Mouse (Mus musculus): Measurements from ENCODE around the gene Gpt2. TPM values are rescaled to one million over a fixed set of nuclear protein-coding genes. Genes with fewer than 3 reads are reported as not detected.

Gpt2 gene
- polyA plus RNA-seq, 1 experiment, result 29.1 TPM

DNA sequence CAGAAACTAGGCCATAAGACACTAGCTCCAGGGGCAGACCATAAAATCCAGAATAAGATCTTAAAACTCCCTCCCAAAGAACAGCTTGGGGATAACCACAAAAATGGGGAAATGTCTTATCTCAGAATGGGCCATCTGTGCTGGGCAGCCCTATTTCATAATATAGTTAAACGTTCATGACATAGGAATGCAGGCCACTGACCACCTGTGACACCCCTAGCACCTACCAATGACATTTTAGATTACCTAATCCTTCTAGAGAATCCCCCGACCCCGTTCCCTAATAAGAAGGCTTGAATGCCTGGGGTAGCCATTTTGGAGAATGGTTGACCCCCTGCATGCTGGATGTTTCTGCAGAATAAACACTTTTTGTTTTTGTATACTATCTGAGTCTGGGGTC is 17.5 kb upstream of the Gpt2 start:
- Histone ChIP-seq H3K4me3 (ENCODE audit: low read depth, low read length) (no peak overlapping the region), H3K4me1 (ENCODE audit: control insufficient read depth, insufficient read depth, low read length) (peaks cover 9% of the 10 kb centered on the region), H3K9me3 (replicated peaks; ENCODE audit: control insufficient read depth, insufficient read depth, low read length, poor library complexity, severe bottlenecking) (no peaks in the 10 kb centered on the region; the same call in 1 of the 2 replicates), H3K9ac (ENCODE audit: low read depth, poor library complexity, severe bottlenecking) (no peak overlapping the region), H3K27ac (ENCODE audit: insufficient read depth, low read length) (no peak overlapping the region), H3K36me3 (ENCODE audit: control insufficient read depth, insufficient read depth, low read length, poor library complexity, severe bottlenecking) (no peaks in the 10 kb centered on the region), H3K27me3 (ENCODE audit: control insufficient read depth, insufficient read depth, low read length, poor library complexity, severe bottlenecking) (no peaks in the 10 kb centered on the region)
- TF ChIP-seq EP300 (IDR thresholded peaks at IDR 0.05; ENCODE audit: insufficient read depth, low read depth, low read length) (no peak), CTCF (IDR thresholded peaks at IDR 0.05; ENCODE audit: low read depth, low read length) (no peak), POLR2A (IDR thresholded peaks at IDR 0.05; ENCODE audit: insufficient read depth, low read length) (no peak)

DNA sequence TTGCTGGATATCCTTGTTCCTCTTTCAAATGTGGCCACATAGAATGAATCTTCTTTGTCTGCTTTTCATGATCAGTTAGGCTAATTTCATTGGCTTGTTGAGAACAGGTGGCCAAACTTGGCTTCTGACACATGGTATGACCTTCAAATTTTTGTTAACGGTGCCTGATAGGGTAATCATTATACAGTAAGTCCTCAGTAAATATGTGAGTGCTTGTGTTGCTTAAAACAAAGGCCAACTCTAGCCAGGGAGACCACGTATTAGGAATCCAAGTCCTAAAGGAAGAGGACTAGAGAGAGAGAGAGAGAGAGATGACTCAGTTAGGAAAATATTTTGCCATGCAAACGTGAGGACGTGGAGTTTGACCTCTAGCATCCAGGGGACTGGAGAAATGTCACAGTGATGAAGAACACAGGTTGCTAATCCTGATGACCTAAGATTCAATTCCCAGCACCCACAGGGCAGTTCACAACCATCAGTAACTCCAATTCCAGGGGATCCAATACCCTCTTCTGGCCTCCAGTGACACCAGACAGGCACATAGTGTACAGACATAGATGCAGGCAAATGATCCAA is 15.3 kb upstream of the Gpt2 start:
- no peaks in the 10 kb centered on the region for H3K36me3 ChIP-seq (ENCODE audit: control insufficient read depth, insufficient read depth, low read length, poor library complexity, severe bottlenecking)
- no peak overlapping the region for H3K27ac ChIP-seq (ENCODE audit: insufficient read depth, low read length)
- H3K9me3 ChIP-seq (replicated peaks; ENCODE audit: control insufficient read depth, insufficient read depth, low read length, poor library complexity, severe bottlenecking), result no peaks in the 10 kb centered on the region; the same call in 1 of the 2 replicates
- TF ChIP-seq POLR2A (IDR thresholded peaks at IDR 0.05; ENCODE audit: insufficient read depth, low read length), result no peak
- no peak for TF ChIP-seq CTCF (IDR thresholded peaks at IDR 0.05; ENCODE audit: low read depth, low read length)
- H3K4me3 ChIP-seq (ENCODE audit: low read depth, low read length), result no peak overlapping the region
- no peak overlapping the region for H3K9ac ChIP-seq (ENCODE audit: low read depth, poor library complexity, severe bottlenecking)
- H3K4me1 ChIP-seq (ENCODE audit: control insufficient read depth, insufficient read depth, low read length), result peaks cover 5% of the 10 kb centered on the region
- no peaks in the 10 kb centered on the region for H3K27me3 ChIP-seq (ENCODE audit: control insufficient read depth, insufficient read depth, low read length, poor library complexity, severe bottlenecking)

DNA sequence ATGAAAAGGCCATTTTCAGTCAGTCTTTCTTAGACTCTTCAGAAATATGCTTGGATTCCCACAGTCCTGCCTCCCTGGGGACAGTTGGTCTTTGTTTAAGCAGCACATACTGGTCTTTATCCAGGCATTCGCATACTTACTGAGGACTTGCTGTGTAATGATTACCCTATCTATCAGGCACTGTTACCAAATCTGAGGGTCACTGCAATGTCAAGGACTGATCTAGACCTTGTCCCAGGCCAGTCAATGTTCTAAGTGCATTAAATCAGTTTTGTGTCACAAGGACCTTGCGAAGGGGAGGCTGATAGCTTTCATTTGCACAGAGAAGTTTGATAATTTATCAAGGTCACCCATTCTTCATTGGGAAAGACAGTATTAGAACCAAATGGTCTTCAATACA is 14.0 kb upstream of the Gpt2 start:
- Histone ChIP-seq H3K4me3 (ENCODE audit: low read depth, low read length) (no peak overlapping the region), H3K4me1 (ENCODE audit: control insufficient read depth, insufficient read depth, low read length) (peaks cover 5% of the 10 kb centered on the region), H3K9ac (ENCODE audit: low read depth, poor library complexity, severe bottlenecking) (no peak overlapping the region), H3K27me3 (ENCODE audit: control insufficient read depth, insufficient read depth, low read length, poor library complexity, severe bottlenecking) (no peaks in the 10 kb centered on the region), H3K9me3 (replicated peaks; ENCODE audit: control insufficient read depth, insufficient read depth, low read length, poor library complexity, severe bottlenecking) (no peaks in the 10 kb centered on the region; the same call in 1 of the 2 replicates), H3K36me3 (ENCODE audit: control insufficient read depth, insufficient read depth, low read length, poor library complexity, severe bottlenecking) (no peaks in the 10 kb centered on the region), H3K27ac (ENCODE audit: insufficient read depth, low read length) (peak overlapping the region; percentile 59)
- TF ChIP-seq CTCF (IDR thresholded peaks at IDR 0.05; ENCODE audit: low read depth, low read length) (no peak), POLR2A (IDR thresholded peaks at IDR 0.05; ENCODE audit: insufficient read depth, low read length) (no peak), EP300 (IDR thresholded peaks at IDR 0.05; ENCODE audit: insufficient read depth, low read depth, low read length) (no peak)

DNA sequence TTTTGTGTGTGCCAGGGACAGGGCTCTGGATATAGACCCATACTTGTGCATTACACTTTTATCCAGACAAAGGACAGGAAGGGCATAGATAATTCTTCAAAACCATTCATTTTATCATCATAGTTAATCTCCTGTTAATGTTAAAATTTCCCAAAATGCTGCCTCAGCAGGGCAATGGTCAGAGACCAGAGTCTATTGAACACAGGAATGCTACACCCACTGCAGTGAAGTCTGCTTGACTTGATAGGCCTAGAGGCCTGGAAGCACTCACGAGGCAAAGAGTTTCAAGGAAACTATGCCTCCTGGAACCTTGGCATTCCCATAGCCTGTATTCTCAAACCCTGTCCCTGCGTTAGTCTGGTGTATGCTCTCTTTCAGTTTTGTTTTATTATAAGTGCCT is 12.7 kb upstream of the Gpt2 start:
- Histone ChIP-seq H3K36me3 (ENCODE audit: control insufficient read depth, insufficient read depth, low read length, poor library complexity, severe bottlenecking) (no peaks in the 10 kb centered on the region), H3K9ac (ENCODE audit: low read depth, poor library complexity, severe bottlenecking) (no peak overlapping the region), H3K9me3 (replicated peaks; ENCODE audit: control insufficient read depth, insufficient read depth, low read length, poor library complexity, severe bottlenecking) (peaks cover under 1% of the 10 kb centered on the region; the same call in 1 of the 2 replicates), H3K27ac (ENCODE audit: insufficient read depth, low read length) (no peak overlapping the region), H3K27me3 (ENCODE audit: control insufficient read depth, insufficient read depth, low read length, poor library complexity, severe bottlenecking) (no peaks in the 10 kb centered on the region), H3K4me1 (ENCODE audit: control insufficient read depth, insufficient read depth, low read length) (peaks cover 6% of the 10 kb centered on the region), H3K4me3 (ENCODE audit: low read depth, low read length) (no peak overlapping the region)
- no peak for TF ChIP-seq EP300 (IDR thresholded peaks at IDR 0.05; ENCODE audit: insufficient read depth, low read depth, low read length)
- no peak for TF ChIP-seq POLR2A (IDR thresholded peaks at IDR 0.05; ENCODE audit: insufficient read depth, low read length)
- TF ChIP-seq CTCF (IDR thresholded peaks at IDR 0.05; ENCODE audit: low read depth, low read length), result no peak

DNA sequence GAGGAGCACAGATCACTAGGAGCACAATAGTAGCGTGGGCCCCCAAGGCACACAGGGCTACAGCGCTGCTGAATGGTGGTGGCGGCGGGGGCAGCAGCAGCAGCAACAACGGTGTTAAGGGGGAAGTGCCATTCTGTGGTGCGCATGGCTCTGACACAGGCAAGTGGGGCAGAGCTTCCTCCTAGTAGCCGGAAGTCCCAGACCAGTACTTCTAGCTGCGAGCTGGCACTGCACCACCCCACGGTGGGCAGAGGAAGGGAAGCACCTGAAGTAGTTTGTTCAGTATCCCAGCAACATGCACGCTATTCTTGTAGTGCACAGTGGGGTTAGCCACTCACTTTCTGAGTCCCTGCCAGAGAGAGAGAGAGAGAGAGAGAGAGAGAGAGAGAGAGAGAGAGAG is 10.5 kb upstream of the Gpt2 start:
- Histone ChIP-seq H3K27me3 (ENCODE audit: control insufficient read depth, insufficient read depth, low read length, poor library complexity, severe bottlenecking) (no peaks in the 10 kb centered on the region), H3K9me3 (replicated peaks; ENCODE audit: control insufficient read depth, insufficient read depth, low read length, poor library complexity, severe bottlenecking) (0 out of 2 replicates have a peak, but pooled peaks cover 4% of the 10 kb centered on the region), H3K4me1 (ENCODE audit: control insufficient read depth, insufficient read depth, low read length) (peaks cover 6% of the 10 kb centered on the region), H3K4me3 (ENCODE audit: low read depth, low read length) (peak overlapping the region; percentile 16), H3K36me3 (ENCODE audit: control insufficient read depth, insufficient read depth, low read length, poor library complexity, severe bottlenecking) (no peaks in the 10 kb centered on the region), H3K27ac (ENCODE audit: insufficient read depth, low read length) (peak overlapping the region; percentile 10; the same call in 1 of the 2 replicates), H3K9ac (ENCODE audit: low read depth, poor library complexity, severe bottlenecking) (peak overlapping the region; percentile 37)
- TF ChIP-seq CTCF (IDR thresholded peaks at IDR 0.05; ENCODE audit: low read depth, low read length), result peak; percentile 0
- TF ChIP-seq EP300 (IDR thresholded peaks at IDR 0.05; ENCODE audit: insufficient read depth, low read depth, low read length), result no peak
- TF ChIP-seq POLR2A (IDR thresholded peaks at IDR 0.05; ENCODE audit: insufficient read depth, low read length), result peak; percentile 12

DNA sequence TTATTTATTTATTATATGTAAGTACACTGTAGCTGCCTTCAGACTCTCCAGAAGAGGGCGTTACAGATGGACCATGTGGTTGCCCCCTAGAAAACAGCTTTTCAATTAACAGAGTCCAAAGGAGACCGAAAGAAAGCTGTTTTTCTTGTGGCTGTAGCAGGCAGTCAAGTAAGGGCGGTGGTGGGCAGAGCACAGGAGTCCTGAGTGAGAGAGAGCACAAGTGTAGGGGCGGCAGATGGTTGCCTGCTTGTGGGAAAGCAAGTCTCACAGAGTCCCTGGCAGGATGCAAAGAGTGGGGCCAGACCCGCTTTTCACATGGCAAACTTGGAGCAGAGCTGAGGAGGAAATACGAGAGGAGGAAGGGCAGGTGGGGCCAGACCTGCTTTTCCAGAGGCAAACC is 9.9 kb upstream of the Gpt2 start:
- H3K9me3 ChIP-seq (replicated peaks; ENCODE audit: control insufficient read depth, insufficient read depth, low read length, poor library complexity, severe bottlenecking), result 0 out of 2 replicates have a peak, but pooled peaks cover 4% of the 10 kb centered on the region
- H3K4me3 ChIP-seq (ENCODE audit: low read depth, low read length), result peak overlapping the region; percentile 29
- H3K9ac ChIP-seq (ENCODE audit: low read depth, poor library complexity, severe bottlenecking), result peak overlapping the region; percentile 37
- no peaks in the 10 kb centered on the region for H3K36me3 ChIP-seq (ENCODE audit: control insufficient read depth, insufficient read depth, low read length, poor library complexity, severe bottlenecking)
- H3K4me1 ChIP-seq (ENCODE audit: control insufficient read depth, insufficient read depth, low read length), result peaks cover 6% of the 10 kb centered on the region
- peak overlapping the region; percentile 75 for H3K27ac ChIP-seq (ENCODE audit: insufficient read depth, low read length)
- H3K27me3 ChIP-seq (ENCODE audit: control insufficient read depth, insufficient read depth, low read length, poor library complexity, severe bottlenecking), result no peaks in the 10 kb centered on the region
- no peak for TF ChIP-seq EP300 (IDR thresholded peaks at IDR 0.05; ENCODE audit: insufficient read depth, low read depth, low read length)
